Mouse (Mus musculus): ENCODE results near the gene Rps2. TPM values are rescaled to one million over a fixed set of nuclear protein-coding genes. Genes with fewer than 3 reads are reported as not detected.
A peak's percentile ranks its signal among the peaks of the same experiment; 100 is the strongest.

Gene Rps2
- polyA plus RNA-seq, 1 experiment from 2014 or later, result 856 TPM

DNA sequence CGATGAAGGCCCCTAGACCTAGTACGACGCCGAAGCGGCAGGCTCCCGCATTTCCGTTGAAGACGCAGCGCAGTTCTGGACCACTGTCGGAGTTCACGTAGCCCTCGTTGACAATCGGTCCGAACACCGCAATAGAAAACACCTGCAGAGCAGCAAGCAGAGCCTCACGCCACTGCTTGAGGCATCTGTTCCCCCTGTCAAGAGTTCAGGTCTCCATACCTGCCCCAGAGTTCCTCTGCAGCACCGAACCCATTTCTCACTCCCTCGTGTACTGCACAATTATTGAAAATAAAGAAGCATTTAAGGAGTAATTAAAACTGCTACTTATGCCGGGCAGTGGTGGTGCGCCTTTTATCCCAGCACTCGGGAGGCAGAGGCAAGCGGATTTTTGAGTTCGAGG, 30.3 kb upstream of the Rps2 start:
- TF ChIP-seq CTCF (IDR thresholded peaks at IDR 0.05; ENCODE audit: low read depth) (no peak), EP300 (IDR thresholded peaks at IDR 0.05; ENCODE audit: low read depth) (no peak)
- 0 out of 2 replicates have a peak overlapping the region, but pooled peaks have one; percentile 9 for H3K9ac ChIP-seq (replicated peaks)
- H3K27me3 ChIP-seq (ENCODE audit: insufficient read depth, low read length), result peaks cover 41% of the 10 kb centered on the region
- peak overlapping the region; percentile 75 for H3K4me2 ChIP-seq (ENCODE audit: low read depth, low read length)
- 19% methylated on average over 23 of the region's 23 CpGs for WGBS (ENCODE audit: insufficient replicate concordance)
- no peak for ATAC-seq
- no peak for DNase-seq
- peak overlapping the region; percentile 43 for H3K4me3 ChIP-seq (ENCODE audit: low read depth, low read length)
- 0 out of 2 replicates have a peak, but pooled peaks cover 3% of the 10 kb centered on the region for H3K36me3 ChIP-seq (replicated peaks; ENCODE audit: insufficient read depth, low read length)
- no peaks in the 10 kb centered on the region for H3K9me3 ChIP-seq (ENCODE audit: low read length)
- H3K4me1 ChIP-seq (ENCODE audit: insufficient read depth), result peaks cover 18% of the 10 kb centered on the region
- no peak overlapping the region for H3K27ac ChIP-seq (ENCODE audit: low read depth)

DNA sequence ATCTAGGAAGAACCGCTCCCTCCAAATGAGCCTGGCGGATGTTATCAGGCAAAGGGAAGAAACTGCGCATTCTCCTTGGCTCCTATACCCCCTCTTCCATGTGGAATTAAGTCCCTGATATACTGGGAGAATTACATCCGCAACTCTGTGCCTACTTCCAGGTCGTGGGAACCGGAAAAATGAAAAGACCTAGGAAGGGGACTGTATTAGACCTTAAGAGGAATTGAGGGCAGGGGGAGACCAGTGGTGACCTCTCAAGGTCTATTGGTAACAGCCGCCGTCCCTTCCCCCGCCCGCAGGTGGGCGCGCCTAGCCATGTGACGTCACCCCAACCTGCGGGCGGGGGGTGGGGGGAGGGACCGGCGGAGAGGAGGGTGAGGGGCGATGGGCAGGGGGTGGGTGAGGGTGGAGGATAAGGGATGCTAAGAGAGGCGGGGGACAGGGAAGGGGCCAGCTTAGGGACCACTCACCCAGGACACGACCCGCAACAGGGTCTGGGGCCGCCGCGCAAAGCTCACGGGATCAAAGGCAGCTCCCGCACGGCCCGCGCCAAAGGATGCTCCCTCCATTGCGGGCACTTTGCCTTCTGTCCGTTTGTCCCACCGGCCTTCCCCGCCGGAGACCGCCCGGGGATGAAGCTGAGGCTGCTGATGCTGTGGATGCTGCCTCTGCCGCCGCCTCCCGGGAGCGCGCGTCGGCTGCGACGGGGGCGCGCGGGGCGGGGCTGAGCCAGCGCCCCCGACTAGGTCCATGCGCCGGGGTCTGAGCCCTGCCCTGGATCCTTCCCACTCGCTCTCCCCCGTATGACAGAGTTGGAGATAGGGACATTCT, 28.4 kb upstream of the Rps2 start, which contains the start of gene Syngr3:
TSS of gene Syngr3 (minus strand) at position 705 of the 831 bp plus-strand sequence.
- peaks cover 41% of the 10 kb centered on the region for H3K27me3 ChIP-seq (ENCODE audit: insufficient read depth, low read length)
- WGBS (ENCODE audit: insufficient replicate concordance), result 1% methylated on average over 47 of the region's 55 CpGs
- H3K4me2 ChIP-seq (ENCODE audit: low read depth, low read length), result peak within 1 kb of the TSS; percentile 57
- TF ChIP-seq CTCF (IDR thresholded peaks at IDR 0.05; ENCODE audit: low read depth) (no peak), EP300 (IDR thresholded peaks at IDR 0.05; ENCODE audit: low read depth) (no peak)
- H3K27ac ChIP-seq (ENCODE audit: low read depth), result no peak within 1 kb of the TSS
- peaks cover 18% of the 10 kb centered on the region for H3K4me1 ChIP-seq (ENCODE audit: insufficient read depth)
- peaks cover 15% of the 10 kb centered on the region; the same call in 1 of the 2 replicates for H3K36me3 ChIP-seq (replicated peaks; ENCODE audit: insufficient read depth, low read length)
- no peaks in the 10 kb centered on the region for H3K9me3 ChIP-seq (ENCODE audit: low read length)
- no peak for ATAC-seq
- H3K4me3 ChIP-seq (ENCODE audit: low read depth, low read length), result peak within 1 kb of the TSS; percentile 34
- DNase-seq, result no peak
- no peak within 1 kb of the TSS for H3K9ac ChIP-seq (replicated peaks)

DNA sequence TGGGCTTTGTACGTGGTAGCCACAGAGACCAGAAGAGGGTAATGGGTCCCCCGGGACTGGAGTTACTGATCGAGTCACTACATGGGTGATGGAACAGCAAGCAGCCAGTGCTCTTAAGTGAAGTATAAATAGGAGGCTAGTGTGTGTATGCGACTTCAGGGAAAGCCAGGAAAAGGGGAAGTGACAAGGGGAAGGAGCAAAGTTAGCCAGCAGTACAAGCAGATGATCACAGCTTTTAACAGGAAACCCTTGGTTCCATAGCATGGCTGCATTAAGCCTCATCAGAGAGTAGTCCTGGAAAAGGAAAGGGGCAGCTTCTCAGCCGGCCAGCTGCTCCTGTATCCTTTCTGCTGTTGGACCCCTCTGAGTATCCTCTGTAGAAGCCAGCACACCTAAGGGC, 25.5 kb upstream of the Rps2 start:
- Histone ChIP-seq H3K36me3 (replicated peaks; ENCODE audit: insufficient read depth, low read length) (peaks cover 15% of the 10 kb centered on the region; the same call in 1 of the 2 replicates), H3K9ac (replicated peaks) (no peak overlapping the region), H3K4me3 (ENCODE audit: low read depth, low read length) (no peak overlapping the region), H3K4me2 (ENCODE audit: low read depth, low read length) (no peak overlapping the region), H3K9me3 (ENCODE audit: low read length) (no peaks in the 10 kb centered on the region), H3K4me1 (ENCODE audit: insufficient read depth) (peaks cover 25% of the 10 kb centered on the region), H3K27ac (ENCODE audit: low read depth) (no peak overlapping the region), H3K27me3 (ENCODE audit: insufficient read depth, low read length) (peaks cover 38% of the 10 kb centered on the region)
- TF ChIP-seq EP300 (IDR thresholded peaks at IDR 0.05; ENCODE audit: low read depth) (no peak), CTCF (IDR thresholded peaks at IDR 0.05; ENCODE audit: low read depth) (no peak)
- no peak for ATAC-seq
- 56% methylated on average over 5 of the region's 5 CpGs for WGBS (ENCODE audit: insufficient replicate concordance)
- DNase-seq, result no peak

DNA sequence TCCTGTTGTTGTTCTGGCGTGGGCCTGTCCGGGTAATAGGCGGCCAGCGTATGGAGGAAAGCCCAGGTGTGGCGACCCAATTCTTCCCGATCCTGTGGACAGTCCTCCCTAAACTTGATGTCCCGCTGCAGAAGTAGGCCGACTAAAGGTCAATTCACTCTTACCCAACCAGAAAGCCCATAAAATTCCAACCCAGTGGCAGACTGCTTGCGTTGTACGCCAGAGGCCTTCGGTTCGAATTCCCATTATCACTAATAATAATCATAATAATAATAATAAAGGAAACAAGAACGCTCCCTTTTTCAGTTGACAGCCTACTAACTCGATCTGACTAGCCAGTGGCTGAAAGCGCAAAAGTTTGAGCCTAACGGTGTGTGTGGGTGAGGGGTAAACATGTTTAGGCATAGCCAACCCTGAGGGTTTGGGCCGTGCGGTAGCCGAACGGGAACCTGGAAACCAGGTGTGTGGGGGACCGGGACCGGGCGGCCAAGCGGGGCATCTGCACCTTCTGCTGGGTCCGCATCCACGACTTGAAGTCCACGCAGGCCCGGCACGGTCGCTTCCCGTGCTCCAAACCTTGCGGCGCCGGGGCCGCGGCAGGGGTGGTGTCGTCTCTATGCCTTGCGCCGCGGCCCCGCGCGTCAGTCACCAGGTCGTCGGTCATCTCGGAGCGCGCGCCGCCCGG, 22.4 kb upstream of the Rps2 start:
- H3K9ac ChIP-seq (replicated peaks), result peak overlapping the region; percentile 87
- WGBS (ENCODE audit: insufficient replicate concordance), result 10% methylated on average over 43 of the region's 51 CpGs
- TF ChIP-seq CTCF (IDR thresholded peaks at IDR 0.05; ENCODE audit: low read depth) (no peak), EP300 (IDR thresholded peaks at IDR 0.05; ENCODE audit: low read depth) (0 out of 2 replicates have a peak, but pooled peaks have one; percentile 9)
- peak overlapping the region; percentile 92 for H3K27ac ChIP-seq (ENCODE audit: low read depth)
- peak; percentile 46 for ATAC-seq
- no peaks in the 10 kb centered on the region for H3K9me3 ChIP-seq (ENCODE audit: low read length)
- peaks cover 22% of the 10 kb centered on the region for H3K36me3 ChIP-seq (replicated peaks; ENCODE audit: insufficient read depth, low read length)
- H3K4me1 ChIP-seq (ENCODE audit: insufficient read depth), result peaks cover 18% of the 10 kb centered on the region
- peaks cover 8% of the 10 kb centered on the region for H3K27me3 ChIP-seq (ENCODE audit: insufficient read depth, low read length)
- H3K4me3 ChIP-seq (ENCODE audit: low read depth, low read length), result peak overlapping the region; percentile 93
- DNase-seq, result peak; percentile 42
- H3K4me2 ChIP-seq (ENCODE audit: low read depth, low read length), result peak overlapping the region; percentile 96

DNA sequence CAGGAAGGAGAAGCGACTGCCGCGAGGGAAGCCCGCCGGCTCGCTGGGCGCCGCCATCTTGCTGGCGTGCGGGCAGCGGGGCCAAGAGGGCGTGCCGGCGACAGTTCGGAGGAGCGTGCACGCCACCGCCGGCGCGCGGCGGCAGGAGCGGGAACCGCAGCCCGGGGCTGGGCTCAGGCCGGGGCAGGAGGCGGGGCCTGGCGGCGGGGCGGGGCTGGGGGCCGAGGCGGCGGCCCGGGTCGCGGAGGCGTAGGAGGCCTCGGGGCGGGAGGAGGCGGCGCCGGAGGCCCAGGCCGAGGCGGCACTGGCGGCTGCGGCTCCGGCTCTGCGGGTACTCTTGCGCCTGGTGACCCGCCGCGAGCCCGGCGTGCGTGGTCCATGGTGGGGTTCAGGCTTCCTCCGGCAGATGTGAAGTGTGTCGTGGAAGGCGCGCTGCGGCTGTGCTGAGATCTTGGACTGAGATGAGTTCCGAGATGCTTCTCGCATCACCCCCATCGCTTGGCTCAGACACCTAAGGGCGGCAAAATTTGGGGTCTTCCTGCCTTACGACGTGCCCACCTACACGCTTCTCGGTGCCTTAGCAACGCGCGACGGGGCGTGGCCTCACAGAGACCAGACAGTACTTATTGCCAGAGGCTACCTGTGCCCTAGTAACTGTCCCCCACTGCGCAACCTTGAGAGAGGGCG, 21.8 kb upstream of the Rps2 start, which contains the start of the genes Gfer and Noxo1:
TSS of gene Gfer (minus strand) at position 146 of the 687 bp plus-strand sequence.
TSS of gene Noxo1 (plus strand) at position 224 of the 687 bp plus-strand sequence.
- H3K27me3 ChIP-seq (ENCODE audit: insufficient read depth, low read length), result 0 out of 2 replicates have a peak, but pooled peaks cover under 1% of the 10 kb centered on the region
- DNase-seq (peak; percentile 94), ATAC-seq (peak; percentile 93)
- peaks cover 18% of the 10 kb centered on the region for H3K4me1 ChIP-seq (ENCODE audit: insufficient read depth)
- H3K9me3 ChIP-seq (ENCODE audit: low read length), result no peaks in the 10 kb centered on the region
- peak within 1 kb of the TSS; percentile 96 for H3K4me2 ChIP-seq (ENCODE audit: low read depth, low read length)
- peak within 1 kb of the TSS; percentile 87 for H3K9ac ChIP-seq (replicated peaks)
- H3K27ac ChIP-seq (ENCODE audit: low read depth), result peak within 1 kb of the TSS; percentile 92
- 2% methylated on average over 55 of the region's 76 CpGs for WGBS (ENCODE audit: insufficient replicate concordance)
- TF ChIP-seq EP300 (IDR thresholded peaks at IDR 0.05; ENCODE audit: low read depth) (no peak), CTCF (IDR thresholded peaks at IDR 0.05; ENCODE audit: low read depth) (peak; percentile 35)
- H3K36me3 ChIP-seq (replicated peaks; ENCODE audit: insufficient read depth, low read length), result peaks cover 29% of the 10 kb centered on the region
- peak within 1 kb of the TSS; percentile 93 for H3K4me3 ChIP-seq (ENCODE audit: low read depth, low read length)

Measured in liver, postnatal 0 days (tissue).